Mouse (Mus musculus) myocyte (in vitro differentiated cells): ENCODE measurements around the gene Prrg1.

ENCODE experiments used
- CEBPB ChIP-seq: IDR thresholded peaks from 2 replicates; pipeline ENCODE4 v1.6.1; 2011; ENCODE audit warnings: mild to moderate bottlenecking, moderate library complexity; ENCODE audit not compliant: poor library complexity, insufficient read depth, severe bottlenecking
- MYOD1 ChIP-seq, 3 experiments: IDR thresholded peaks; one replicate each; pipeline ENCODE4 v1.6.1; 2011; ENCODE audit warnings: control low read depth in 2 of 3, low read depth in 2 of 3, mild to moderate bottlenecking in 2 of 3, moderate library complexity in 1 of 3; ENCODE audit not compliant: insufficient read length in 2 of 3, control insufficient read depth in 1 of 3
- POLR2A ChIP-seq: IDR thresholded peaks from one replicate; pipeline ENCODE4 v1.6.1; 2011; ENCODE audit warnings: low read depth, mild to moderate bottlenecking, control low read depth, moderate library complexity; ENCODE audit not compliant: insufficient read length
- TCF12 ChIP-seq: IDR thresholded peaks from one replicate; pipeline ENCODE4 v1.6.1; 2011; ENCODE audit warnings: mild to moderate bottlenecking, control low read depth; ENCODE audit not compliant: poor library complexity, insufficient read depth, severe bottlenecking

DNA sequence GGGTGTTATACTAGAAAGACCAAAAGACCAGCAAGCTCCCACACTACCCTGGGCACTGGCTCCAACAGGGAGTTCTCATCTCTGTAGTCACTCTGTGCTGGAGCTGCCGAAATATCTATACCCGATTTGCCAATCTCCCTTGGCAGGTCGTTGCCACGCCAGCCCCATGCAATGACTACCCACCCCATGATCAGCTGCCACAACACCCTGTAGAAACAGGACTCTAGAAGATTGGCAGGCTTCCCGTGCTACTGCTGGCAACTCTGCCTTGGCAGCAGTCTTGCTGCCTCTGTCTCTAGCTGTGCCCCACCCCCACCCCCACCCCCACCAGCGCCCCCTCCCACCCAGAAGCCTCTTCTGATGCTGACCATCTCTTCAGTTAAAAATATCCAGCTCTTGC lies 149.3 kb downstream of the Prrg1 start:
- TF ChIP-seq POLR2A (no peak), TCF12 (no peak), CEBPB (no peak), MYOD1 (IDR thresholded peaks at IDR 0.05; ENCODE audit: control insufficient read depth in 1 of 3, insufficient read length in 2 of 3, low read depth in 2 of 3) (no peak)
